Mouse (Mus musculus): ENCODE measurements around the gene Pex11g. TPM values are rescaled to one million over a fixed set of nuclear protein-coding genes. Genes with fewer than 3 reads are reported as not detected.
A peak's percentile ranks its signal among the peaks of the same experiment; 100 is the strongest.

Gene Pex11g
- polyA plus RNA-seq, 1 experiment from 2014 or later: 4.2 TPM

DNA sequence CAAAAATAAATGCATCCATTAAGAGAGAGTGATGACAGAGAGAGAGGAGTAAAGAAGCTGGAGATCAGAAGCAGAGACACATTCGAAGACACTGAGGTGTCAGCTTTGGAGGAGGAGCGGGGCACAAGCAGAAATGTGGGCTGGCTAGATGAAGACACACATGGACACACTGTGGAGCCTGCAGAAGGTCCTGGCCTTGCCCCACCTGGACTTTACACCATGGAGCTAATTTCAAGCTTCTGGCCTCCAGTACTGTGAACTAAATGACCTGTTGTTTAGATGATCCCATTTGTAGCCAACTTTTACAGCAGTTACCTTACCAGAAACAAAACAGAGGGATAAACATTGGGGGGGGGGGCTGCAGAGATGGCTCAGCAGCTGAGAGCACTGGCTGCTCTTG lies 4.2 kb downstream of the Pex11g start:
- Histone ChIP-seq H3K9ac (ENCODE audit: low read depth, low read length) (no peak overlapping the region), H3K4me3 (ENCODE audit: low read length) (no peak overlapping the region), H3K9me3 (ENCODE audit: control insufficient read depth, low read length) (no peaks in the 10 kb centered on the region), H3K4me2 (ENCODE audit: low read length) (no peak overlapping the region), H3K27me3 (replicated peaks; ENCODE audit: control insufficient read depth, insufficient read depth, low read length) (no peaks in the 10 kb centered on the region), H3K4me1 (ENCODE audit: control insufficient read depth, insufficient read depth, low read depth, low read length) (peaks cover 4% of the 10 kb centered on the region; the same call in 1 of the 2 replicates), H3K36me3 (ENCODE audit: control insufficient read depth, insufficient read depth, low read length) (peaks cover 2% of the 10 kb centered on the region; the same call in 1 of the 2 replicates), H3K27ac (ENCODE audit: low read depth, low read length) (no peak overlapping the region)
- 88% methylated on average over 2 of the region's 2 CpGs for WGBS
- no peak for ATAC-seq

DNA sequence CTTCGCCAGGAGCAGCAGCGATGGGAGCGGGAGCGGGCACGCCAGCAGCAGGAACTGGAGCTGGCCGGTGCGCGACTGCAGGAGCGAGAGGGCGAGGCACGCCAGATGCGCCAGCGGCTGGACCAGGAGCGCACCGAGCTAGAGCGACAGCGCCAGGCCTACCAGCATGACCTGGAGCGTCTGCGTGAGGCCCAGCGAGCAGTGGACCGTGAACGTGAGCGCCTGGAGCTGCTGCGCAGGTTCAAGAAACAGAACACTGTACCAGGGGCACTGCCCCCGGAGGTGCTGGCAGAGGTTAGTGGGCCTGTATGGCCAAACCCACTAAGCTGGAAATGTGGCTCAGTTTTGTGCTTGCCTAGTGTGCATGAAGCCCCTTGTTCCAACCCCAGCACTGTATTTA lies 15.5 kb downstream of the Pex11g start:
- no peak for ATAC-seq
- Histone ChIP-seq H3K4me2 (ENCODE audit: low read length) (no peak overlapping the region), H3K27me3 (replicated peaks; ENCODE audit: control insufficient read depth, insufficient read depth, low read length) (no peaks in the 10 kb centered on the region), H3K4me1 (ENCODE audit: control insufficient read depth, insufficient read depth, low read depth, low read length) (no peaks in the 10 kb centered on the region), H3K36me3 (ENCODE audit: control insufficient read depth, insufficient read depth, low read length) (peaks cover 52% of the 10 kb centered on the region), H3K9me3 (ENCODE audit: control insufficient read depth, low read length) (no peaks in the 10 kb centered on the region), H3K4me3 (ENCODE audit: low read length) (no peak overlapping the region), H3K27ac (ENCODE audit: low read depth, low read length) (no peak overlapping the region), H3K9ac (ENCODE audit: low read depth, low read length) (no peak overlapping the region)
- WGBS: 98% methylated on average over 25 of the region's 25 CpGs

DNA sequence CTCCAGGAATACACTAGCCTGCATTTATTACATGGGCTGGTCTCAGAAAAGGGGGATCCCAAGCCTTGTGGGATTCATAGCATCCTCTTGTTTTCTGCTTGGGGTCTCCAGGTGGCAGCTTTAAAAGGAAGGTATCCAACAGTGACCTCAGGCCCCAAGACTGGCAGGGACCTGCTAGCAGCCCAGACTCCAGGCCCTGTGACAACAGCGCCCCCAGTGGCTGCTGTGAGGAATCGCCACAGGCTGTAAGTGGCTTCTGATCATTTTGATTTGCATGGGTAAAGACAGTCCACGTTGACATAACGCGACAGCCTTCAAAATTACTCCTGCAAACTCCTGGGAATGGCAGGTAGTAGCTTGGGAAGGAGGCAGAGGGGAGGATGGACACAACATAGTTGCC lies 16.8 kb downstream of the Pex11g start:
- no peak overlapping the region for H3K27ac ChIP-seq (ENCODE audit: low read depth, low read length)
- no peaks in the 10 kb centered on the region for H3K9me3 ChIP-seq (ENCODE audit: control insufficient read depth, low read length)
- no peaks in the 10 kb centered on the region for H3K4me1 ChIP-seq (ENCODE audit: control insufficient read depth, insufficient read depth, low read depth, low read length)
- H3K4me3 ChIP-seq (ENCODE audit: low read length): no peak overlapping the region
- no peak overlapping the region for H3K4me2 ChIP-seq (ENCODE audit: low read length)
- 40% methylated on average over 5 of the region's 5 CpGs for WGBS
- ATAC-seq: peak; percentile 48
- H3K36me3 ChIP-seq (ENCODE audit: control insufficient read depth, insufficient read depth, low read length): peaks cover 49% of the 10 kb centered on the region
- H3K27me3 ChIP-seq (replicated peaks; ENCODE audit: control insufficient read depth, insufficient read depth, low read length): no peaks in the 10 kb centered on the region
- no peak overlapping the region for H3K9ac ChIP-seq (ENCODE audit: low read depth, low read length)

DNA sequence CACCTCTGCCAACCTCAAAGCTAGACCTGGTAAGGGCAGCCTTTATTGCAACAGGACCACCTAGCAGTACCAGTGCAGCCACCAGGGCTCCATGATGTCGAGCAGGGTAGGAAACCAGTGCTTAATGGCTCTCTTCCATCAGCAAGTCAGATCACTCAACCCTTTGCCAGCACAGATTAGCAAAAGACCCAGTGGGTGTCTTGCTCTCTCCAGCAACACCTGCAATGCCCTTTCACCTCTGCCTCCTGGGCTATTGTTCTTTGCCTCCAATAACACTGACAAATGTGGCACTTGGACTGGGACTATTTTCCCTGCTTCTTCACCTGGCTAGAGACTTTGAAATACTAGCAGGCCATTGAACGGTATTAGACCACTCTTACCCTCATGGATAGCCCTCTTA lies 18.3 kb downstream of the Pex11g start:
- Histone ChIP-seq H3K4me3 (ENCODE audit: low read length) (no peak overlapping the region), H3K9ac (ENCODE audit: low read depth, low read length) (no peak overlapping the region), H3K9me3 (ENCODE audit: control insufficient read depth, low read length) (no peaks in the 10 kb centered on the region), H3K4me2 (ENCODE audit: low read length) (no peak overlapping the region), H3K36me3 (ENCODE audit: control insufficient read depth, insufficient read depth, low read length) (peaks cover 39% of the 10 kb centered on the region), H3K27me3 (replicated peaks; ENCODE audit: control insufficient read depth, insufficient read depth, low read length) (no peaks in the 10 kb centered on the region), H3K27ac (ENCODE audit: low read depth, low read length) (no peak overlapping the region), H3K4me1 (ENCODE audit: control insufficient read depth, insufficient read depth, low read depth, low read length) (no peaks in the 10 kb centered on the region)
- 94% methylated on average over 2 of the region's 2 CpGs for WGBS
- ATAC-seq: no peak

DNA sequence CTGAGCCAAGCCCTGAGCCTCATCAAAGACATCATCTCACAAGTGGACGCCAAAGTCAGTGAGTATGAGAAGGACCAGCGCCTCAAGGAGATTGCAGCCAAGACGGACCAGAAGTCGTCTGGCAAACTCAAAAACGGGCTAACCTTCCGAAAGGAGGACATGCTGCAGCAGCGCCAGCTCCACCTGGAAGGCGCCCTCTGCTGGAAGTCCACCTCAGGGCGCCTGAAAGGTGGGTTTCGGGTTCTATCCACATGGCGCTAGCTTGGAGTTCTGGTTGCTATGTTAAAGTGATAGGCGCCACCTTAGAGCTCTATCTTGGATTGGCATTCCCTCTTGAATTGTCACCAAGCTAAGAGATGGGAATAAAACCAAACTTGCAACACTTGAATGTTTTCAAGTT lies 28.0 kb downstream of the Pex11g start:
- Histone ChIP-seq H3K36me3 (ENCODE audit: control insufficient read depth, insufficient read depth, low read length) (peaks cover 43% of the 10 kb centered on the region), H3K4me1 (ENCODE audit: control insufficient read depth, insufficient read depth, low read depth, low read length) (no peaks in the 10 kb centered on the region), H3K9ac (ENCODE audit: low read depth, low read length) (no peak overlapping the region), H3K27ac (ENCODE audit: low read depth, low read length) (no peak overlapping the region), H3K9me3 (ENCODE audit: control insufficient read depth, low read length) (no peaks in the 10 kb centered on the region), H3K4me3 (ENCODE audit: low read length) (no peak overlapping the region), H3K4me2 (ENCODE audit: low read length) (no peak overlapping the region), H3K27me3 (replicated peaks; ENCODE audit: control insufficient read depth, insufficient read depth, low read length) (no peaks in the 10 kb centered on the region)
- ATAC-seq: no peak
- WGBS: 80% methylated on average over 12 of the region's 12 CpGs

DNA sequence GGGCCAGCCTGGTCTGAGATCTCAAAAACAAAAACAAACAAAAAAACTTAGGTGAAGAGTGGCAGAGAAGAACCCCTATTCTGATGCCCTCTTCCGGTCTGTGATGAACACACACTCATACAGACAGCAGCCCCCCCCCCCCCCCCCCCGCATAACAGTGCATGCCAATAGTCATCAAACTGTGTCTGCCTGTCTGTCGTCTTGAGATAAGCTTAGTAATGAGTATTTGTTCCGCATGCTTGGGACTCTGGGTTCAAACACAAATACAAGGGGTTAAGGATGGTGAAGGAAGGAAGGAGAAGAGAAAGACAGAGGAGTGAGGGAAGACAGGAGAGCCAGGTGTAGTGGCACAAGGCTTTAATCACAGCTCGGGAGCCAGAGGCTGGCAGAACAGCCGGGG lies 31.0 kb downstream of the Pex11g start:
- Histone ChIP-seq H3K4me2 (ENCODE audit: low read length) (no peak overlapping the region), H3K36me3 (ENCODE audit: control insufficient read depth, insufficient read depth, low read length) (peaks cover 42% of the 10 kb centered on the region), H3K4me1 (ENCODE audit: control insufficient read depth, insufficient read depth, low read depth, low read length) (no peaks in the 10 kb centered on the region), H3K9ac (ENCODE audit: low read depth, low read length) (no peak overlapping the region), H3K9me3 (ENCODE audit: control insufficient read depth, low read length) (no peaks in the 10 kb centered on the region), H3K27ac (ENCODE audit: low read depth, low read length) (no peak overlapping the region), H3K4me3 (ENCODE audit: low read length) (no peak overlapping the region), H3K27me3 (replicated peaks; ENCODE audit: control insufficient read depth, insufficient read depth, low read length) (no peaks in the 10 kb centered on the region)
- 86% methylated on average over 5 of the region's 6 CpGs for WGBS
- ATAC-seq: no peak

DNA sequence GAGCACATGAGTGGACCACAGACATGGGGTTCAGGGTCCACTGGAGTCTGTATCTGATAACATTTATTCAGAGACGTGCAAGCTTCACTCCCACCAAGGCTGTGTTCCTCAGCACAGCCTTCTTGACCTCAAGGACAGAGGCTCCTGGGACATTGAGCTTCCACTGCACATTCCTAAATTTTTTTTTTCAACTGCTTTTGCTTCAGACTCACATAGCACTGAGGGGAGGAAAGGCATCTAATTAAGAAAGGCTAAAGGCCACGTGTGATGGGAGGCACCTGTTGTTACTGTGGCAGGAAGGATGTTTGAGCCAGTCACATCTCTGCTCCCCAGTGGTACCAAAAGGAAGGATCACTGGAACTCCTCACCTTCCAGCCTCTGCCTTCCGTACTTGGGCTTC lies 36.4 kb downstream of the Pex11g start:
- Histone ChIP-seq H3K9ac (ENCODE audit: low read depth, low read length) (no peak overlapping the region), H3K36me3 (ENCODE audit: control insufficient read depth, insufficient read depth, low read length) (peaks cover 14% of the 10 kb centered on the region; the same call in 1 of the 2 replicates), H3K4me2 (ENCODE audit: low read length) (no peak overlapping the region), H3K4me3 (ENCODE audit: low read length) (no peak overlapping the region), H3K27ac (ENCODE audit: low read depth, low read length) (no peak overlapping the region), H3K4me1 (ENCODE audit: control insufficient read depth, insufficient read depth, low read depth, low read length) (no peaks in the 10 kb centered on the region), H3K9me3 (ENCODE audit: control insufficient read depth, low read length) (no peaks in the 10 kb centered on the region), H3K27me3 (replicated peaks; ENCODE audit: control insufficient read depth, insufficient read depth, low read length) (no peaks in the 10 kb centered on the region)
- ATAC-seq: no peak
- WGBS: 95% methylated on average over 3 of the region's 3 CpGs

DNA sequence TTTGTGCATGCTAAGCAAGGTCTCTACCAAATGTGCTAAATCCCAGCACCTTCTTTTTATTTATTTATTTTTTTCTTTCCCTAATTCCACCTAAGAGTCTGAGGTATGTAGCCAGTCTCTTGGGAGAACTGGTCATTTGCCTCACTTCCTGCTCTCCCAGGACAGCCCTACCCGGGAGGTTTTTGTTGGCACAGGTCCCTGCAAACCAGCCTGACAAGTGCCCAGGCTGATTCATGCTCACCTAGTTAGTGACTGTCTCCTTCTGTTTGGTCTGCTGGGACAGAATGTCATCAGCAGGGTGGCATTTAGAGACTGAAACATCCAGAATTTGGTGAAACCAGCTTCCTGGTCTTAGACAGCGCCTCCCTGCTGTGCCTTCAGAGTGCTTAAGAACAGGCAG lies 37.5 kb downstream of the Pex11g start:
- Histone ChIP-seq H3K27me3 (replicated peaks; ENCODE audit: control insufficient read depth, insufficient read depth, low read length) (no peaks in the 10 kb centered on the region), H3K9me3 (ENCODE audit: control insufficient read depth, low read length) (no peaks in the 10 kb centered on the region), H3K27ac (ENCODE audit: low read depth, low read length) (no peak overlapping the region), H3K36me3 (ENCODE audit: control insufficient read depth, insufficient read depth, low read length) (peaks cover 8% of the 10 kb centered on the region; the same call in 1 of the 2 replicates), H3K9ac (ENCODE audit: low read depth, low read length) (no peak overlapping the region), H3K4me2 (ENCODE audit: low read length) (no peak overlapping the region), H3K4me3 (ENCODE audit: low read length) (no peak overlapping the region), H3K4me1 (ENCODE audit: control insufficient read depth, insufficient read depth, low read depth, low read length) (no peaks in the 10 kb centered on the region)
- no peak for ATAC-seq
- 75% methylated on average over 2 of the region's 2 CpGs for WGBS

DNA sequence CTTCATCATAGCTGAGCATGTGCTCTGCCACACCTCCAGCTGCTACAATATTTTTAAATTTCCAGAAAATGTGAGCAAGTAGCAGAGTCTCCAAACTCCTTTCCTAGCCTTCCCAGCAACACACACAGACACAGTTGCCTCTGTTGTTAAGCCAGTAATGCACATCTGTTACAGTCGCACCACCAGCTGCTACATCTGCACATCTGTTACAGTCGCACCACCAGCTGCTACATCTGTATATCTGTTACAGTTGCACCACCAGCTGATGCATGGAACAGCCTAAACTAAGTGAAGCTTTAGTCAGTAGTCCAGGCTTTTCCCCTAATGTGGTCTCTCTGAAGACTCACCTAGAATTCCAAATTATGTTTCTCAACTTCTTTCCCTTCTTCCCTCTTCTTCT lies 39.1 kb downstream of the Pex11g start:
- Histone ChIP-seq H3K4me2 (ENCODE audit: low read length) (no peak overlapping the region), H3K9ac (ENCODE audit: low read depth, low read length) (no peak overlapping the region), H3K36me3 (ENCODE audit: control insufficient read depth, insufficient read depth, low read length) (peaks cover 7% of the 10 kb centered on the region; the same call in 1 of the 2 replicates), H3K27ac (ENCODE audit: low read depth, low read length) (no peak overlapping the region), H3K4me1 (ENCODE audit: control insufficient read depth, insufficient read depth, low read depth, low read length) (no peaks in the 10 kb centered on the region), H3K27me3 (replicated peaks; ENCODE audit: control insufficient read depth, insufficient read depth, low read length) (no peaks in the 10 kb centered on the region), H3K4me3 (ENCODE audit: low read length) (no peak overlapping the region), H3K9me3 (ENCODE audit: control insufficient read depth, low read length) (no peaks in the 10 kb centered on the region)
- no peak for ATAC-seq
- 82% methylated on average over 2 of the region's 2 CpGs for WGBS

DNA sequence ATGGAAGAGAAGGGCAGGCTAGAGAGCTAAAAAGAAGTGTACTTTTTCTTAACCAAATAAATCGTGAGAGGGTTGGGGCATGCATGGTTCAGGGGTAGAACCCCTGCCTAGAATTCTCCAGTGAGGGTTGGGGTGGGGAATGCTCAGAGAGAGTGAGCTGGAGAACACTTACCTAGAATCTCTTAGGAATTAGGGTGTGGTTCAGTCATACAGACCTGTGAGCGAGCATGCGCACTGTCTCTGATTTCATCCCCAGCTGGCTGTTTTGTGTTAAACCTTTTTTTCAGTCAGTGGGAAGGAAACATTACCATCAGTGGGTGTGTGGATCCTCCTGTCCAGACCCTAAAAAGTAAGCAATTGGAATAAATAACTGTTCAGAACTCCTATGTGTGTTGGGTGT lies 41.3 kb downstream of the Pex11g start:
- Histone ChIP-seq H3K9ac (ENCODE audit: low read depth, low read length) (no peak overlapping the region), H3K4me3 (ENCODE audit: low read length) (no peak overlapping the region), H3K4me2 (ENCODE audit: low read length) (no peak overlapping the region), H3K36me3 (ENCODE audit: control insufficient read depth, insufficient read depth, low read length) (peaks cover 4% of the 10 kb centered on the region; the same call in 1 of the 2 replicates), H3K4me1 (ENCODE audit: control insufficient read depth, insufficient read depth, low read depth, low read length) (no peaks in the 10 kb centered on the region), H3K27me3 (replicated peaks; ENCODE audit: control insufficient read depth, insufficient read depth, low read length) (no peaks in the 10 kb centered on the region), H3K27ac (ENCODE audit: low read depth, low read length) (no peak overlapping the region), H3K9me3 (ENCODE audit: control insufficient read depth, low read length) (no peaks in the 10 kb centered on the region)
- 88% methylated on average over 3 of the region's 3 CpGs for WGBS
- ATAC-seq: no peak
